Mouse (Mus musculus): Measurements from ENCODE around the gene Zfp14.

Gene Zfp14

DNA sequence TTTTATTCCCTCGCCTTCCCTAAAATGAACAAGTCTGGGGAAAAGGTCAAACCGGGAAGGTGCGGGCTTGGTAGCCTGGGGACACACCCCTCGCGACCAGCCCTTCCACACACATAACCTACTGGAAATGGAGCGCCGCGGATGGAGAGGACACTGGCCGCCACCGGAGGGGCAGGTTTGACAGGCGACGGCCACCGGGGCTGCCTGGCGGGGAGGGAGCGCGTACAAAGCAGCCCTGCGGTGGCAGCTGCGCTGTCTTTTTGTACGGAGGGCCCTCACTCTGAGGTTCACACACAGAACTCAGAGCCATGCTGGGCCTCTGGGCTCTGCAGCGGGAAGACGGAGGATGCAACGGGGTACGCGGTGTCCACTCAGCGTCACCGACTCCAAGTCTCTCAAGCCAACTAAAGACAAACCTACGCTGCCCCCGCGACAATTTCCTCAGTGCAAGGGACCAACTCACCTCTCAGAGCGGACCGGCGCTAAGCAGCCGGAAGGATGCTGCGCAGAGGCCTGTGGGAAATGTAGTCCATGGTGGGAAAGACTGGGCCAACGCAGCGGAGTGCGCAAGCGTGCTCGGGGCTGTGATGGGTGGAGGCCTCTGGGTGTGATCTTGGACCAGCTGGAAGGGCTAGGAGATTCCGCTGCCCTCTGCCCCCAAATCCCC lies at the start of gene Zfp14:
TSS of gene Zfp14 (minus strand) at position 499 of the 667 bp plus-strand sequence.
- DNase-seq (ENCODE audit: low read depth, low spot score): peak; percentile 62

DNA sequence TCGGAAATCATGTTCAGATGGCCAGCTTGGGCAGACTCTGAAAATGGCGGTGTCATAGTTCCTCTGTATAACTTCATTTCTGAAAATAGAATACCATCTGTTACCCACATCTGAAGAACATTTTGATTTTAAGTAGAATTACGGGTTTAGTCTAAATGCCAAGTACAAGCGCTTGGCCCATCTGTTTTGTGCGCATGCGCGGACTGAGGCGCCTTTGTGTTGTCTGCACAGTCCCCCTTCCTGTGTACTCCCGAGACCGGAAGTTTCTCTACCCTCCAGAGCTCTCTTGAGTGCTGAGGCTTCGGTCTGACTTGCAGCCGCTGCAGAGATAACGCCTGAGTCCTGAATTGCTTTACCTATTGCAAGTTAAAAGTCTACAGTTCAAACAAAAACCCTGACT lies 48.1 kb upstream of the Zfp14 start:
- DNase-seq (ENCODE audit: low read depth, low spot score): no peak

DNA sequence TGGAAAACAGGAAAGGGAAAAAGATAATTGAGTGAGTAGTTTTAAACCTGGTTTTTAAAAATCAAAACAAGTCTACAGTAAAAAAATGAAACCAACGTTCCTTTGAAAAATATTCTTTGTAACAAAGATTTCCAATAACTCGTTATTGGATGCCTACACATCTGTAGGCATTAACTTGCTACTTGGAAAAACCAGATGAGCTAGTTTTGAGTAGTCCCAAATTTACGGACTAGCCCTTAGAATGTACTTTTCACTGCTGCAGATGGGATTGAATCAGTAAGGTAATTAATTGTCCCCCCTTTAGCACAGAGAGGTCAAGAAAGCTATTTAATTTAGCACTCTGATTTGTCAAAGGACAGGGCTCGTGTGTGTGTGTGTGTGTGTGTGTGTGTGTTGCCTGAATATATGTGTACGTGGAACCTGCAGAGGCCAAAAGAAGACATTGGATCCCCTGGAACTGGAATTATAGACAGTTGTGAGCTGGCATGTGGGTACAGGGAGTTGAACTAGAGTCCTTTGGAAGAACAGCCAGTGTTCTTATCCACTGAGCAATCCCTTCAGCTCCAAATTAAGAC lies 44.5 kb upstream of the Zfp14 start:
- DNase-seq (ENCODE audit: low read depth, low spot score): no peak

DNA sequence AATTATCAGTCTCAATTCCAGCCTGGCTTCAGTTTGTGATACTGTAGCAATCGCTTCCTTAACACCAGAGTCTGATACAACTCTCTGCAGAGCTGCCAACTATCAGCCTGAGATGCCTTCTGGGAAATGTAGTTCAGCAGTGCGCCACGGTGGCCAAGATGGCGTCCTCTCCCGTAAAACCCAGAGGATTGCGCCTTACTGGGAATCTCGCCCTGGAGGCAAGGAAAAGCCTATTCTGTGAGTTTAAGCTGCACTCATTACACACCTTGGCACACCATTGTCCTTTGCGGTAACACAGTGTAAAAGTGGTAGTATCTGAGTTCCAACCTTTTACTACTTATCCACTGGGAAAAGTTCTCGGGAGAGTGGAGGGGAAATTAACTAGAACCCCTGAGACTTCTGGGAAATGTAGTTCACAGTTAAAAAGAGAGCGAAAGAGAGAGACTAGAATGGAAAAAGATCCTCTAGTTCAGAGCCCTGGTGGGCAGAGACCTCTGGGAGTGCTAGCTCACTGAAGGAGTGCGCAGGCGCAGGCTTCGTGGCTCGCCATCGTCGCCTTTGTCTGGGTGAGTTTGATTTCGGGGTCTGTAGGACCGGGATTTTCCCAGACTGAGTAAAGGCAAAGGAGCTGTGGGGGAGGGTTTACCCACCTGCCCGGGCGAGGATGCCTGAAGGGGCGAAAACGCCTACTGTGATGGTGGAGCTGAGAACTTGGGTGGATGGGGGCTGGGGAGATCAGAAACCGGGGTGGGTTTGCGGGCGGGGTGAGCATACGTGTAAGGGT lies 43.7 kb upstream of the Zfp14 start, which contains the start of gene Zfp260:
TSS of gene Zfp260 (plus strand) at position 132 of the 784 bp plus-strand sequence.
- DNase-seq (ENCODE audit: low read depth, low spot score): peak; percentile 66

DNA sequence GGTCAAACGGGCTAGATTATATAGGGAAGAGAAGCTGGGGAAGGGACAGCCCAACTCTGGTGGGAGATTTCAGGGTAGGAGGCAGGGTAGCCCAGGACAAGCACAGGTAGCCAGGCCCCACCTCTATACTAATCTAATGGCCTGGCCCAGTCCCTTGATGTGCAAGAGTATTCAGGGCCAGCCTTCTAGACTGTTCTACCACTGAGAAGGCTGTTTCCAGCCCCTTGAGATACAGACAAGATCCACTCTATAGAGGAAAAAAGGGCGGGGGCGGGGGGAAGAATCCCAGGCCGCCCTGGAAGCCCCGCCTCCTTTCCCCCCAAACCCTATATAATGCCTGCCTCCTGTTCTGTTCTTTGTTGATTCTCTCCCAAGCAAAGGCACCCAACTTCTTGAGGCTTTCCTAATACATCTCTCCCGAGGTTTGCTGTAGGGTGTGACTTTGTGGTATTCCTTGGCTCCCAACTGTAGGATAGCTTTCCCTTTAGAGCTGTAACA lies 42.8 kb upstream of the Zfp14 start:
- DNase-seq (ENCODE audit: low read depth, low spot score): no peak

DNA sequence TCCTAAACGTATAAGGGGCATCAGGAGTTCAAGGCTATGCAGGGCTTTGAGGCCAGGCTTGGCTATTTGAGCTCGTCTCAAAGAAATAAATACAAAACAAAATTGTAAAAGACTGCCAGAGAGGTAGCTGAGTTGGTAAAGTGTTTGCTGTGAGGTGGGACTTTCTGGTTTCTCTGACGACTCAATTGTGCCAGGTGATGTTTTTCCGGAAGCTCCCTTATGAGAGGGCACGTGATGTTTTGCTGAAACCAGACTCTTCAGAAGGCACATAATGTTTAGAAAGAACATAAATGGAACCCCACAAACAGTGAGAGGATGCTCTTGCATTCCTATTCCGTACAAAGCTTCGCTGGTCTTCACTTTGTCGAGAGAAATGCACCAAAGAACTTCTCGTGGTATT lies 41.5 kb upstream of the Zfp14 start:
- DNase-seq (ENCODE audit: low read depth, low spot score): no peak

DNA sequence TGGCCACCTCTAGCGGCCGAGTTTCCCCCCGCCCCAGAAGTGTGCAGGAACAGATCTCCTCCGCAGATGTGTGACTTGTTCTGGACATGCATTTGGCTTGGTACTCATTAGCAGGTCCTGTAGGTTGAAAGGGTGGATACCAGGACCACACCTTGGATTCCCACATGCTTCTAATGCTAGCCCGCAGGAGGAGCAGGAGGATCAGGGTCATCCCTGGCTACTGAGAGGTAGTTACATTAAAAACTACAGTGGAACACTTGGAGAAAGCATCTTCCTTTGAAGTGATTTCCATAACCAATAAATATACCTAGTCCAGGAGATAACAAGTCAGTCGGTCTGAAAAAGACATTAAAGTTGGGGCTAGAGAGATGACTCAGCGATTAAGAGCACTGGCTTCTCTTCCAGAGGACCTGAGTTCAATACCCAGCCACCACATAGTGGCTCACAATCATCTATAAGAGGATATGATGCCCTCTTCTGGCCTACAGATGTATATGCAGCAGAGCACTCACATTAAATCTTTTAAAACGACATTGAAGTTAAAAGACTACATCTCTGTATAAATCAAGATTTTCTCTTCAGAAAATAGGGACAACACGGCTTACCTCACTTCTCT lies 39.9 kb upstream of the Zfp14 start:
- DNase-seq (ENCODE audit: low read depth, low spot score): peak; percentile 35

DNA sequence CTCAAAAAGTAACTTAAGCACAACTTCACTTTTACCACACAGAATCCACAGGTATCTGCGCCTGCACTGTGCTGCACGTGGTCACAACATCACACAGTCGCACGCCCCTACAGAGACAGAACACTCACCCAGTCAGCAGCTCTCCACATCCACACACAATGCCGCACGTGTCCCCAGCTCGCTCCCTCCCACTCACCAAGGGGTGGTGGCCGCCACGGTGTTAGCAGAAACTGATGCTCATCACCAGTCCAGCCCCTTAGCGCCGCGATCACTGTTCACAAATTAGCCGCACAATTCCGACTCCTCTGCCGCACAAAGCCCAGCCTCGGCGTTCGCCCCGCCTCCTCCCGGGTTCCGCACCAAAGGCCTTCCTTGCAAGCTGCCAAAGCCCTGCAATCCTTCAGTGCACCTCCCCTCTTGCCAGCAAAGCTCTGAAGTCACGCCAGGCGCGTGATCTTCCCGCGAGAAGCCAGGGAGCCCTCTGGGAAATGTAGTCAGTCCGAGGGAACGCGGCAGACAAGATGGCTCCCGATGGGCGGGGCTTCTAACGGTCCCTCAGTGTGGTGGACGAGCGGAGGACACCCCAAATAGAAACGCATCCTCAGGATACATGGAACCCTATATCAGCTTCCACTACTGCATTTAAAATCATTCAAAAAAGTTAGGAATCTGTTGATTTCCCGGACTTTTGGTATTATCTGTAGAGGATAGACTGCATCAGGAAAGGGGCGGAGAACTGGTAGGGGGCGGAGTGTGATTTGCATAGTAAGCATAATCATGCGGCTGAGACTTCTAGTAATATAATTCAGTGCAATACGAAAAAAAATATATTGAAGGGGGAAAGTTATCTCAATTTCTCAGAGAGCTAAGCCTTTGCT lies 39.2 kb upstream of the Zfp14 start, which contains the start of the genes Gm26920 and Zfp566:
TSS of gene Gm26920 (minus strand) at position 319 of the 878 bp plus-strand sequence.
TSS of gene Zfp566 (minus strand) at position 436 of the 878 bp plus-strand sequence.
- peak; percentile 93 for DNase-seq (ENCODE audit: low read depth, low spot score)

DNA sequence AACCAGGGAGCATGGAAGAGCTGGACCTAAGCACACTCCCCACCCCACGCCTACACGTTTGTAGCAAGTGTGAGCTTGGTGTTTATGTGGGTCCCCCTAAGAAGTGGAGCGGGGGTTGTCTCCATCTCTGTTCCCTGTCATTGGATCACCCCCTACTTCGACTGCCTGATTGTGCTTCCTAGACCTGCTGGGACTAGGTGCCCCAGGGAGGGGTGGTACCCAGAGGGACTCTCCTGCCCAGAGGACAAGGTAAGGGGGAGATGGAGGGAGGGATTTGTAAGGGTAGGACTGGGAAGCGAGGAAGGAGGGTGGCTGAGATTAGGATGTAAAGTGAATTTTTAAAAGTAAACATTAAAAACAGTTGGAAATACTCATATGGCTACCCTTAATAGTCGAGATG lies 38.2 kb upstream of the Zfp14 start:
- DNase-seq (ENCODE audit: low read depth, low spot score): no peak

DNA sequence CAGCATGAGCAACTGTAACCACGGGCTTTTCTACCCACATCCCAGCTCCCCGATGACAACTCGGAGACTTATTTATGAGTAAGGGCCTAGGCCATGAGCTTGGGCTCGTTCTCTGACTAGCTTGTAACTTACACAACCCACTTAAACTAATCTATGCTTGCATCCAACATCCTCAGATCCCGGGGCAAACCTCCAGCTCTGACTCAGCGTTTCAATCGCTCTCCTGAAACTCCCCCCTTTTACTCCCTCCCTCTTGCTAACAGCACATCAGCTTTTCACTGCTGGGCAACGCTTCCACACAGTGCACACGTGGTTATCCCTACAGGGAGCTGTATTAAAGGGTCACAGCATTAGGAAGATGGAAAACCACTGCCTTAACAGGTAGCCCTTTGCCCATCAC lies 35.3 kb upstream of the Zfp14 start:
- DNase-seq (ENCODE audit: low read depth, low spot score): no peak

DNA sequence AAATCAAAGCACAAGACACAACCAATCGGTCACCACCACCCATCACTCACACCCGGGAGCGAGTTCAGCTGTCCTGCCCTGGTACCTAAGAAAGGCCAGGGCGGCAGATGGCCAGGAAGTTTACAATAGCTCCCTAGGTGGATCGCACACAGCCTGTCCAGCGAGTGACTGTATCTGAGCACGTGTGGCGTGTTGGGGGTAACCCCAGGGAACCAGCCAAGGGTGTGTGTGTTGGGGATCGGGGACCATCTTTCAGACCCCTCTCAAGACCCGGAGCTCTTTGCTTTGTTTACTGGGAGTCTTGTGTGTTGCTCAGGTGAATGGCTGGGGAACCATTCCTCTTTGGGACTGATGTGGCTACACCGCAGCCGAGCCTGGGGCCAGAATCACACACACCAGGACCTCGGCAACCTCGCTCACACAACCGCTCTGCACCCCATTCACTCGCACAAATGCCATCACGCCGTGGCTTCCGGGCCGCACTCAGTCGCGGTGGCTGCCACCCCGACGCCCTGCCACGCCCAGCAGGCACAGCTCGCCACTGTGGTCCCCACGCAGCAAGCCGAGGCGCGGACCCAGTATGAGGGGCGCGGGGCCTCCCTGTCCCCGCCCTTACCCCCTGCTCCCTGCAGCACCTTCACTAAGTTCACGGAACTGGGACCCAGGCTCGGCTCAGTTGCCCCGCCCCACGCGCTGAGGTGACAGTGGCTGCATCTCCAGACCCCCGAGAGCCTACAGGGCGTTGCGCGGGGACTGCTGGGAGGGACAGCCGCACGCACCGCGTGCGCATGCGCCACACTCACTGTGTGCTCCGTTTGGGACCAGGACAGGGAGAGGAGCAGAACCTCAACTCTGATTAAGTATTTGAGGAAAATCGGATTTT lies 21.2 kb upstream of the Zfp14 start, which contains the start of gene Zfp82:
TSS of gene Zfp82 (minus strand) at position 755 of the 883 bp plus-strand sequence.
- peak; percentile 67 for DNase-seq (ENCODE audit: low read depth, low spot score)

DNA sequence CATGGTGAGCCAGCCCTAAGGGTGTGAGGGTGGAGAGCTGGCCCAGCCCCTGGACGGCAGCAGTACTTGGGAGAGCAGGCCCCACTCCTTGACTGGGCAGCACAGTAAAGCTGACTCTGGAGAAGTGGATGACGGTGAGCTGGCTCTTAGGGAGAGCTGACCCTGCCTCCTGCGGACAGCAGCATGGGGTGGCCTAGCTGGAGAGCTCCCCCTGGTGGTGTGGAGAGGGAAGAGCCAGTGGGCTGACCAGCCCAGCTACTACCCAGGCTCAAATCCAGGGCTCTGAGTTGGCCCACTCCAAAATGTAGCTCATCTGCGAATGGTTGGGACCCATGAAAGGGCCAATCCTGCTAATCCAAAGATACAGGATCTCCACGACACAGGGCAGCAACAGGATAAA lies 13.4 kb upstream of the Zfp14 start:
- DNase-seq (ENCODE audit: low read depth, low spot score): no peak

DNA sequence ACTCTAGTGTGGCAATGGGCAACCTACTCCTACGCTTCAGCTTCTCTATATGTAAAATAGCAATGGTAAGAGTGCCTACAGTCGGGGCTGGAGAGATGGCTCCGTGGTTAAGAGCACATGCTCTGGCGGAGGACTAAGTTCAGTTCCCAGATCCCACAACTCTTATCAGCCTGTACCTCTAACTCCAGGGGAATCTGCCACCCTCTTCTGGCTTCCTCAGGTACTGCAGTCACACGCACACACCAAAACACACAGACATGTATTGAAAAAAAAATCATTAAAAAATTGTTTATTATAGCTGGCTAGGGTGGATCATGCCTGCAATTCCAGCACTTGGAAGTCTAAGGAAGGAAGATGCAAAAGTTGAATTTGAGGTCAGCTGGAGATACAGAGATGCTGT lies 11.3 kb upstream of the Zfp14 start:
- DNase-seq (ENCODE audit: low read depth, low spot score): peak; percentile 4

DNA sequence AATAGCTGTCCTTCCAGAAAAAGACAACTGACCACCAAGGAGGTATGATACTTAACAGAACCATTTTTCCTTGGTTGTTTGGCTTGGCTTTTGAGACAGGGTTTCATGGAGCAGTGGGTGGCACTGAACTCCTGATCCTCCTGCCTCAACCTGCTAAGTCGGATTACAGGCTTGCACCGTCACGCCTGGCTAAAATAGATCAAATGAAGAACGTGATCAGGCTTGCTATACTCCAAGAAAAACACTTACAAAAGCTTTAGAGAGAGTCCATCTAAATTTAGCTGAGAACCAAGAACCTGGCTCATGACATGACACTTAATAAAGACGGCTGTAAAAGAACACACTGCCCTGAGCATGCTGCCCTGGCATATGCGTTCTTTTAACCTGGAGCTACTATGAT lies 9.2 kb upstream of the Zfp14 start:
- no peak for DNase-seq (ENCODE audit: low read depth, low spot score)

DNA sequence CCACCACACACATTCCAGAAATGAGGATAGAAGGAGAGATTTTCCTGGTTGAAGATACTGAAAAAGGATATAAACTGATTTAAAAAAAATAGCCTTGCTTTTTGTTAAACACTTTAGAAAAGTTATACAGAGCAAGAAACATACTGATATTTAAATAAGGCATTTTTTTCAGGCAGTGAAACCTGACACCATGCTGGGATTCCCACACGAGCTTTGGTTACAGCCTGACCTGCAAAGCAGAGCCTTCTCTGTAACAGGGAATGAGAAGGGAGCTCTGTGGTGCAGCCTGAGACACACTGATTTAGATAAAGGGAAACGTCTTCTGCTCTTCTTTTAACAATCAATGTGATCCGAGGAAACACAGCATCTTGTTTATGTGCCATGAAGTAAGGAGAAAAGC lies 2.4 kb upstream of the Zfp14 start:
- DNase-seq (ENCODE audit: low read depth, low spot score): no peak

DNA sequence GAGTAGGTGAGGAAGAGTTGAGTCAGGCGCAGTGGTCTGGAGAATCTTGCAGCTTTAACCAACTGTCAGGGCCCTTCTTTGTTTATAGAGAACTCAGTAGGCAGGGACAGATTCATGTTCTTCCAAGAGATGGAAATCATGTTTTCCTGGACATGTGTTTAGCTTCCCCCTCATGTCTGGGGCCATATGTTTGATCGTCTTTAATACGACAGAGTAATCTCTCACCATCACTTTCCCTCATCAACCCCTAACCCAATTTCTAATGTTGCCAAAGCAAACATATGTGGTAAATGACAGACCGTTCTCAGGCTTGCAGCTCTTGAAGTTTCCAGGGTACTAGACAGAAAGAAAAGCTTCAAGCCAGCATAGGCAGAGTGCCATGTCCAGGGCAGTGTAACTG lies 3.1 kb downstream of the Zfp14 start:
- no peak for DNase-seq (ENCODE audit: low read depth, low spot score)

DNA sequence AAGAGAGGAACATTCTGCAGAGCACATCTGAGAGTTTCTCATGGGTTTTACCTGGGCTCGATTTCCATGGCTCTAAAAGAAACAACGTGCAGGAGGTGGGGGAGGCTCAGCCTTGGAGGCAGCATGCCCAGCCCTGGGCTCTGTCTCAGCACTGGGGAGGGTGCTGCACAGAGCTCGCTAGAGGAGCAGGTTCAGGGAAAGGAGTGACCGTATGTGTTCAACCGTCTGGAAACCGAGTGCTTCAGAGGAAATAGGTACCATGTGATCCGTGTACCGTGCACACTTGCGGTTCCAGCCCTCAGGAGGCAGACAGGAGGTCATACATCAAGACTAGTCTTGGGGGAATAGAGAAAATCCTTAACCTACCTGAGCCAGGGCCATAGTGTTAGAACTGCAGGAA lies 6.8 kb downstream of the Zfp14 start:
- DNase-seq (ENCODE audit: low read depth, low spot score): no peak

DNA sequence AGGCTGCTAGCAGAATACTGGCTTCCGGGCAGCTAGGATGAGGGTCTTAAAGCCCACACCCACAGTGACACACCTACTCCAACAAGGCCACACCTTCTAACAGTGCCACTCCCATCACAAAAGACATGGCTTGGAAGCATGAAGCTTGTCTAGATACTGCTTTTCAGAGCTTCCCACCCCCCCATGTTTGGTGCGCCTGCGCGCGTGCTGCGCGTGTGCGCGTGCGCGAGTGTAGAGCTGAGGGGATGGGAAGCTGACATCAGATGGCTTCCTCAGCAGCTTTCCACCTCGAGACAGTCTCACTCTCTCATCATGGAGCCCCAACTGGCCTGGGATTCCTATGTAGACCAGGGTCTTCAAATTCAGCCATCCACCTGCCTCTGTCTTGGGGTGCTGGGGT lies 16.8 kb downstream of the Zfp14 start:
- no peak for DNase-seq (ENCODE audit: low read depth, low spot score)

DNA sequence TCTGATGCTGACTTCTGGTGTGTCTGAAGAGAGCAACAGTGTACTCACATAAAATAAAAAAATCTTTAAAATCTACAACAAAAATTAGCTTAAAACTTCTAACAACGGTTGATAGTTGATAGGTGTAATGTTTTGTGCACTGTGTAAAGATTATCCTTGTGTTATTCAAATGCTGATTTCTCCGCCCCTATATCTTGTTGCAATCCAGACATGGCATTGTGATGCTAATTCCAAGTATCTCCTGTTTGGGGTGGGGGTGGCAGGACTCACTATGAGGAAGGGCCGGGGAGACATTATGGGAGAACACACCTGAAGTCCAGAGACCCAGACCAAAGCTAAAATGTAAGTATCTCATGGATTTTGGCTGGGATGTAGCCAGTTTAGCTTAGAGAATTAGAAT lies 19.8 kb downstream of the Zfp14 start:
- no peak for DNase-seq (ENCODE audit: low read depth, low spot score)

DNA sequence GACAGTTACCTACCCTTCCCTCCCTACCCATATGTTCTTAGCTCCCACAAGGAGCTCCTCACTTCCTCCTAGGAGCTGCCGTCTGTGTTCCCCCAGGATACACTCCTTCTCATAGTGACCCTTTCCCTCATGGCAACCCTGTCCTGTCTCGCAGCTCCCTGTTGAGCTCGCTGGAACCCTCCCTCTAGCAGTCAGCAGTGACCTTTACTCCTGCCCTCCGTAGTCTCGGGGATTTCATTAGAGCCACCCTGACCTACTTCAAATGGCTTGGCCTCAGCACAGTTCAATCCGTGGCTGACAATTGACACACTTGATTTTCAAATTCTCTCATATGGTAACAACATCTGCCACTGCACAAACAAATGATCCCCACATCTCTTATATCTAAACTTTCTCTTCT lies 20.5 kb downstream of the Zfp14 start:
- no peak for DNase-seq (ENCODE audit: low read depth, low spot score)
